Mouse (Mus musculus): ENCODE data around the gene Nacc2.

The Nacc2 gene

GRCm38 (mm10) chr2:26019923-26020322, 103.1 kb downstream of the Nacc2 start:
- in situ Hi-C loops (cut with MboI, MseI) = loop anchor here in 1 of 2 experiments (5.0 kb wide), 1 partner anchor 122 kb away; no protein-coding TSS in a partner anchor

GRCm38 (mm10) chr2:26017326-26017725, 105.7 kb downstream of the Nacc2 start:
- in situ Hi-C loops (cut with MboI, MseI) = loop anchor here in 1 of 2 experiments (5.0 kb wide), 1 partner anchor 125 kb away; no protein-coding TSS in a partner anchor

- in situ Hi-C loops (cut with MboI, MseI) = no loop called here
Measured at GRCm38 (mm10) chr2:26013674-26014073, 109.3 kb downstream of the Nacc2 start.

GRCm38 (mm10) chr2:26011420-26011819, 111.6 kb downstream of the Nacc2 start:
- in situ Hi-C loops (cut with MboI, MseI) = no loop called here

All from T-helper 17 cell (primary cell).